Mouse (Mus musculus) heart, postnatal 0 days (tissue): ENCODE data around the gene Dcbld1. TPM values are rescaled to one million over a fixed set of nuclear protein-coding genes. Genes with fewer than 3 reads are reported as not detected.

Experiments
- ATAC-seq: fragments of 200-750 bp; cut with Nextera tagmentation; 2 replicates; pipeline ENCODE4 v1.8.0; 2017; ENCODE audit warnings: low read depth, moderate number of reproducible peaks, moderate library complexity; ENCODE audit not compliant: insufficient read depth
- DNase-seq: peaks from one replicate; pipeline ENCODE4 v3.0.0-alpha.2; 2016; ENCODE audit warnings: low spot score
- H3K27ac ChIP-seq: fragments of 300-500 bp; sonication (generic); 2 replicates; pipeline ENCODE4 v1.5.1; 2014; ENCODE audit warnings: low read depth, mild to moderate bottlenecking
- H3K27me3 ChIP-seq: fragments of 300-500 bp; sonication (generic); 2 replicates; pipeline ENCODE4 v1.6.1; 2014; ENCODE audit warnings: low read length, mixed read lengths; ENCODE audit not compliant: control insufficient read depth, insufficient read depth
- H3K36me3 ChIP-seq: fragments of 300-500 bp; sonication (generic); replicated peaks from 2 replicates; pipeline ENCODE4 v1.6.1; 2014; ENCODE audit warnings: low read length, mixed read lengths; ENCODE audit not compliant: control insufficient read depth, insufficient read depth
- H3K4me1 ChIP-seq: fragments of 300-500 bp; sonication (generic); 2 replicates; pipeline ENCODE4 v1.6.1; 2014; ENCODE audit warnings: antibody characterized with exemption; ENCODE audit not compliant: control insufficient read depth, insufficient read depth
- H3K4me2 ChIP-seq: fragments of 300-500 bp; sonication (generic); 2 replicates; pipeline ENCODE4 v1.6.1; 2014; ENCODE audit warnings: low read depth, mild to moderate bottlenecking, low read length, moderate library complexity
- H3K4me3 ChIP-seq: fragments of 300-500 bp; sonication (generic); 2 replicates; pipeline ENCODE4 v1.5.1; 2014; ENCODE audit warnings: low read depth, low read length
- H3K9ac ChIP-seq: fragments of 300-500 bp; sonication (generic); replicated peaks from 2 replicates; pipeline ENCODE4 v1.6.1; 2014; ENCODE audit warnings: low read depth, low read length, mixed read lengths
- H3K9me3 ChIP-seq: fragments of 300-500 bp; sonication (generic); replicated peaks from 2 replicates; pipeline ENCODE4 v1.6.1; 2016; ENCODE audit warnings: low read length; ENCODE audit not compliant: control insufficient read depth
- CTCF ChIP-seq: IDR thresholded peaks from 2 replicates; pipeline ENCODE4 v1.5.1; 2016; ENCODE audit warnings: antibody characterized with exemption, control low read depth, low read depth
- EP300 ChIP-seq: IDR thresholded peaks from 2 replicates; pipeline ENCODE4 v1.6.1; 2016; ENCODE audit warnings: antibody characterized with exemption, low read depth
- WGBS: fragments of 180-500 bp; shearing (Covaris S2); extraction: QIAGEN DNeasy Blood & Tissue Kit; methylation state at CpG from one replicate; pipeline ENCODE4 v1.1.7; 2014; 5-methylcytosine and 5-hydroxymethylcytosine counted together
- polyA plus RNA-seq: library from polyadenylated mRNA; unstranded; fragments of >200 nt; fragmentation: Nextera tagmentation; extraction: Ambion mirVana; gene quantifications from 2 replicates; pipeline ENCODE4 v1.2.1, GENCODE M21; 2015
- total RNA-seq: library from RNA; depleted of rRNA; stranded (reverse); fragments of >200 nt; gene quantifications from 2 replicates; pipeline ENCODE4 v1.2.3, GENCODE M21; 2014; ENCODE audit warnings: low replicate concordance

Dcbld1 gene
- total and polyA plus RNA-seq, 2 experiments from 2014 or later = 4.1 to 6.5 TPM

DNA sequence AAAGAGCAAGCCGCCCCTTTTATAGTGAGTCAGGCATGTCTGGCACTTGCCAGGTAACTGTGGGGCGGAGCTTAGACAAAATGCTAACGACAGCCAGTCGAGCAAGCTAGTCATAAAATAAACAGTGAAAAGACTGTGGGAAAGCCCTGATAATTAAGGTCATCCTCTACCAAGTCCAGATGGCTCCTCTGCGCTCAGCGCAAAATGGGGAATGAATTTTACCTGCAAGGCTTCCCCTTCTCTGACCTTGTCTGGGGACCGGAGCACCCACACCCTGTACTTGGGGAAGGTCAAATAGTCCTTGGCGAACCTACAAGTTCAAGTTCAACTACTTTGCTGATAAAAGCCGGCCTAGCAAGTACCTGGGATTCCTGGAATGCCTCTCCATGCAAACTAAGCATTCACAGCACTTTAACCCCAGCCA lies 44.6 kb downstream of the Dcbld1 start:
- ATAC-seq (no peak), DNase-seq (no peak)
- H3K4me1 ChIP-seq = peaks cover 13% of the 10 kb centered on the region
- H3K36me3 ChIP-seq = no peaks in the 10 kb centered on the region
- TF ChIP-seq CTCF (no peak), EP300 (no peak)
- WGBS = 57% methylated on average over 9 of the region's 9 CpGs
- no peak overlapping the region for H3K4me3 ChIP-seq
- H3K27ac ChIP-seq = no peak overlapping the region
- no peak overlapping the region for H3K4me2 ChIP-seq
- no peaks in the 10 kb centered on the region for H3K9me3 ChIP-seq
- no peaks in the 10 kb centered on the region for H3K27me3 ChIP-seq
- no peak overlapping the region for H3K9ac ChIP-seq

DNA sequence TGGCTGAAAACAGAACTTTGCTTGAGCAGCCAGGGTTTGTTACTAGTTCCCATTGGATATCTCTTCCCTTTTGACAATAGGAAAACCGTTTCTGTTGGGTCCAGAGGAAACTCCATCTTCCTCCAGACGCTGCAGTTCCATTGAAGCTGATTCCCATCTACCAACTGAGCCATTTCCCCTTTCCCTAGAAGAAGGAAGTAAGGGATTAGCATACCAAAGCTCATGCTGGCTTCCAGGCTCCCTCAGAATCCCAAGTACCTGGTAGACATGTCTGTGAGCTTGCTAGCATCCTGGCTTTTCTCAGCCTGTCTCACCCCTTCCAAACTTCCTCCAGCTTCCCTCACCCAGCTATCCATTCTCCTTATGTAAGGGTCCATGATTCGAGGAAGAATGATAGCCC lies 45.4 kb downstream of the Dcbld1 start:
- H3K4me2 ChIP-seq = no peak overlapping the region
- H3K4me1 ChIP-seq = peaks cover 13% of the 10 kb centered on the region
- DNase-seq (no peak), ATAC-seq (no peak; the same call in 1 of the 2 replicates)
- H3K36me3 ChIP-seq = no peaks in the 10 kb centered on the region
- H3K27me3 ChIP-seq = no peaks in the 10 kb centered on the region
- H3K9me3 ChIP-seq = no peaks in the 10 kb centered on the region
- no peak for TF ChIP-seq CTCF
- TF ChIP-seq EP300 = no peak
- H3K9ac ChIP-seq = no peak overlapping the region
- H3K27ac ChIP-seq = no peak overlapping the region
- no peak overlapping the region for H3K4me3 ChIP-seq
- WGBS = 54% methylated on average over 3 of the region's 3 CpGs

DNA sequence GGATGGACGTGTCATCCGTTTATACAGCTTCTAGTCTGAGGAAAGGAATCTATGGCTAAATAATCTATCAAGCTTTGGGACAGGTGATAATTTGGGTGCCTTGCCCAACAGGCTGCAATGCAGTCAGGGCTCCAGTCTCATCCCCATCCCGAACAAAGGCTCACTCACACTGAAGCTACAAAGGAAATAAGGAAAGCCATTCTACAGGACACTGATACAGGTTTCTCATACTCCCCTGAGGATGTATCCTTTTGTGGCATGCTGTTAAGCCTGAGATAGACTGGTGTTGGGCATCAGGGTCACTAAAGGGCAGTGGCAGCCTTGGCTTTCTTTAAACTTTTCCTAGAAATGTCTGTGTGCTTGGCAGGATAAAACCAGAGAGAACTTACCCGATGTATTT lies 46.5 kb downstream of the Dcbld1 start:
- no peak for DNase-seq
- Histone ChIP-seq H3K27me3 (no peaks in the 10 kb centered on the region), H3K4me1 (peaks cover 13% of the 10 kb centered on the region), H3K36me3 (no peaks in the 10 kb centered on the region), H3K9me3 (no peaks in the 10 kb centered on the region), H3K9ac (no peak overlapping the region), H3K4me2 (no peak overlapping the region), H3K4me3 (no peak overlapping the region), H3K27ac (no peak overlapping the region)
- 75% methylated on average over 4 of the region's 4 CpGs for WGBS
- no peak for ATAC-seq
- TF ChIP-seq EP300 (no peak), CTCF (no peak)

DNA sequence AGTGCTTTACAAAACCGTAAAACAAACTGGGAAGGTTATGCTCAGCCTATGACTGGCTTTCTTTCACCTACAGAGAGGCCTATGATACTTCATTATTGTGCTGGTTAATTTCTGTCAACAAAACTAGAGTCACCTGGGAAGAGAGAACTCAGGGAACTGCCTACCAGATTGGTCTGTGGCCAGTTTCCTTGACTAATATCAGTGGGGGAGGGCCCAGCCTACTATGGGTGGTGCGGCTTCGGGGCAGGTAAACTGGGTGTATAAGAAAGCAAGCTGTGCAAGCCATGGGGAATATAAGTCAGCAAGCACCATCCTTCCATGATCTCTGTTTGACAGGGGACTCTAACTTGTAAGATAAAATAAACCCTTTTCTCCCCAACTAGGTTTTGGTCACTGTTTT lies 47.2 kb downstream of the Dcbld1 start:
- Histone ChIP-seq H3K36me3 (no peaks in the 10 kb centered on the region), H3K27ac (no peak overlapping the region), H3K27me3 (no peaks in the 10 kb centered on the region), H3K4me1 (peaks cover 13% of the 10 kb centered on the region), H3K4me2 (no peak overlapping the region), H3K9me3 (no peaks in the 10 kb centered on the region), H3K9ac (no peak overlapping the region), H3K4me3 (no peak overlapping the region)
- DNase-seq (no peak), ATAC-seq (no peak)
- TF ChIP-seq EP300 (no peak), CTCF (no peak)
- 92% methylated on average over 3 of the region's 3 CpGs for WGBS

DNA sequence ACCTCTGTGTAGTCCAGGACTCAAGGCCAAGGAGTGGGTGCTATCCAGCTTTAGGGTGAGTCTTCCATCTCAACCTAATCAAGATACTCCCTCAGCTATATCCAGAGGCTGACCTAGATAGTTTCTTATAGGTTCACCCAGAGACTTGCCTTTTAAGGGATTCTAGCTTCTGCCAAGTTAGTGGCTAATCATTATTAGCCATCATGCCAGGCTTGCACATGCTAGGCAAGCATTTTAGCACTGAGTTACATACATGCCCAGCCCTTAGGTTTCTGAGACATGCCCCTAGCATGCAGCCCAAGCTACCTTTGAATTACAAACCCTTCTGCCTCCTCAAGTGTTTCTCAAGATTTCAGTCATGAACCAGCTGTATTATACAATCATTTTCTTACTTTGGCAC lies 47.9 kb downstream of the Dcbld1 start:
- DNase-seq (no peak), ATAC-seq (no peak)
- H3K9me3 ChIP-seq = no peaks in the 10 kb centered on the region
- H3K9ac ChIP-seq = no peak overlapping the region
- TF ChIP-seq EP300 (no peak), CTCF (no peak)
- no peaks in the 10 kb centered on the region for H3K27me3 ChIP-seq
- H3K4me2 ChIP-seq = no peak overlapping the region
- H3K27ac ChIP-seq = no peak overlapping the region
- no peak overlapping the region for H3K4me3 ChIP-seq
- no peaks in the 10 kb centered on the region for H3K36me3 ChIP-seq
- peaks cover 9% of the 10 kb centered on the region for H3K4me1 ChIP-seq

DNA sequence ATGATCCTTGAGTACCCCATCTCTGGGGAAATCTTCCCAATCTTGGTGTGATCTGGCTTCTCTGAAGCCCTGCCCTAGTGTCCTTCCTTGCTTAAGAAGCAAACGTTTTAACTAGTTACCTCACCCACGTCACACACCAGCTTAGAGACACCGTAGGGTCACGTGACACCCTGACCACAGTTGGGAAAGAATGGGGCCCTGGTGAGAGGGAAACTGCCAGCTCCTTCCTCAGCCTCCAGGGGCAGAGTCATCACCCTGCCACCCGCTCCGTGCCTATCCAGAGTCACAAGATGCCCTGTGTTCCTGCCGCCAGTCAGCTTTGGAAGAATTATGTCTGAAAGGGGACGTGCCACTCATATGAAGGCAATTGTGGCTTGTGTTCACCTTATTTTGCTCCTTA lies 51.2 kb downstream of the Dcbld1 start:
- Histone ChIP-seq H3K9me3 (no peaks in the 10 kb centered on the region), H3K27me3 (no peaks in the 10 kb centered on the region), H3K4me3 (no peak overlapping the region), H3K4me2 (no peak overlapping the region), H3K27ac (no peak overlapping the region), H3K36me3 (no peaks in the 10 kb centered on the region), H3K4me1 (no peaks in the 10 kb centered on the region), H3K9ac (no peak overlapping the region)
- ATAC-seq (no peak), DNase-seq (no peak)
- TF ChIP-seq CTCF (no peak), EP300 (no peak)
- 67% methylated on average over 8 of the region's 8 CpGs for WGBS
